Mouse (Mus musculus) cerebellum, postnatal 36 days (tissue): ENCODE measurements around the gene Apon.
"Not testable (repeated sequence)": the region's sequence is repeated elsewhere in the genome, so short reads cannot be mapped to it uniquely, and the experiment has no call there.

ENCODE experiments used
- DNase-seq, 2 experiments: peaks; one replicate each; pipeline ENCODE4 v3.0.0; 2021 to 2022; ENCODE audit warnings: mixed read lengths in 2 of 2

Gene Apon

DNA sequence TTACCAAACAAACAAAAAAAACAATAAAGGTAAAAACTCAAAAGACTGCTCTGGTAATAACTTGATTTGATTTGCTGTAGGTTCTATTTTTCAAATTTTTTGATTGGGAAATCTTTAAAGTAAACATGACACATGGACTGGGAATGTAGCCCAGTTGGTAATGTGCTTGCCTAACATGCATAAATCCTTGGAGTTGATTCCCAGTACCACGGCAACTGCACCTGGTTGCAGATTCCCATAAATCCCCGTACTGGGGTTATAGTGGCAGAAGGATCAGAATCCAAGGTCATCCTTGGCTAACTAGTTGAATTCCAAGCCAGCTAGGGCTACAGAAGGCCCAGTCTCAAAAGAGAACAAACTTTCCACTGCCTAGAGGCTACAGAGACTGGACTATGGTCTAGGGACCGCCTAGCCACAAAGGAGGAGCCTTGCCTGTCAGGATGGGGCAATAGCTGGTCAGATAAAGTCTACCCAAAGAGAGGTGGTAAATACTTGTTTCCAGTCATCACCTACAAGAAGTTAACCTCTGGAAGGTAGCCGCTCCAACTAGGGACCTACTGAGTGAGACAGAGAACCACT, at the start of gene Apon:
TSS of gene Apon (plus strand) at position 420 of the 579 bp plus-strand sequence.
- no peak for DNase-seq

- DNase-seq = no peak
Observed at GRCm38 (mm10) chr10:128204941-128205340, 49.0 kb upstream of the Apon start.

GRCm38 (mm10) chr10:128208326-128208725, 45.6 kb upstream of the Apon start:
- no peak for DNase-seq

- no peak for DNase-seq
Observed at GRCm38 (mm10) chr10:128209311-128210009, 44.4 kb upstream of the Apon start.

DNA sequence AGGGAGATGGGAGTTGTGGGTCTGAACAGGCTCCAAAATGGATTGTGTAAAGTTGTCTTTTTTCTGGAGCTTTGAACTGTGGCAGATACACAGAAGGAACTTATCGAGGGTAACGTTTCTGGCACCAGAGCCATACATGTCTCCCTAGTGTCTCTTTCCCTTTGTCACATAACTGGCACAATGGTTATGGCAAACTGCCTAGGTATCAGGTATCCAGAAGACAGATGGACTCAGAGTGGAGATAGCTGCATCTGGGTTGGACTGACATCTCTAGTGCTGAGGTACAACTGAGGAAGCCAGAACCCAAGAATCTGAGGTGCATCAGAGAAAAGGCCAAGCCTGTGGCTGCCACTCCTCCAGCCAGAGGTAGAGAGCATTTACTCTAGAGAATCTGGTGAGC, 43.8 kb upstream of the Apon start:
- DNase-seq = no peak

- DNase-seq = peak in 1 of 2 experiments; percentile 19
Observed at GRCm38 (mm10) chr10:128210954-128211353, 42.9 kb upstream of the Apon start.

GRCm38 (mm10) chr10:128211390-128212108, 42.3 kb upstream of the Apon start, which contains the start of gene Spryd4:
Gene Spryd4, minus strand, starts transcription at chr10:128211807.
- peak; percentile 87 to 92 for DNase-seq

DNA sequence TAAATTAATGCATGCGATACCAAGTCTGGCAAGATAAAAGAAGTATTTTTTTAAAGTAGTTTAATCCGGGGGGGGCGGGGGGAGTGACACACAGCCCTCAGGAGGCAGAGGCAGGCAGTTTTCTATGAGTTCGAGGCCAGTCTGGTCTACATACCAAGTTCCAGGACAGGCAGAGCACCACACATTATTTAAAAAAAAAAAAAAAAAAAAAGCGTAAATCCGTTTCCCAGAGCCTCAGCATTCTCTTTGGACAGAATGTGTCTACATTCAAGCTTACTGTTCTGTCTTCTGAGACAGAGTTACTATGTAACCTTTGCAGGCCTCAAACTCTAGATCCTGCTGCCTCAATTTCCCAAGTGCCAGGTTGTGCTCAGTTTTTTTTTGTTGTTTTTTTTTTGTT, 41.7 kb upstream of the Apon start:
- DNase-seq = no peak

DNA sequence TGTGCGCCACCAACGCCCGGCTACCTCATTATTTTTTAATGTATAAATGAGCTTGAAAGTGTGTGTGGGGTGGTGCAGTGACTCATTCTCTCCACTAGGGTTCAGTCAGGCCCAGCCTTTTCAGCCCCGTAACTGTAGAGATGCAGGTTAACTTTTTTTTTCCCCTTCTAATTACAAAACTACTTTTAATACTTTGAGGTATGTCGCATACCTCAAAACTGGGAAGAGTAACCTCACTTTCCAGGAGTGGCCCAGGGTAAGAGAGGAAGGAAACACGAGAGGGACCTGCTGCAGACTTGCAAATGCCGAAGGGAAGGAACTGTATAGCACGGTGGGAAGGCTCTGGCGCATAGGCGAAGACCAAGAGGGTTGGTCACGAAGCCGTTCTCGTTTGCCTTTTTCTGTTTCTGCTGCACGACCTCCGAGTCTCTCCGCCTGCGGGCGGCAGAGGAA, 41.0 kb upstream of the Apon start:
- DNase-seq = peak; percentile 74 to 81

DNA sequence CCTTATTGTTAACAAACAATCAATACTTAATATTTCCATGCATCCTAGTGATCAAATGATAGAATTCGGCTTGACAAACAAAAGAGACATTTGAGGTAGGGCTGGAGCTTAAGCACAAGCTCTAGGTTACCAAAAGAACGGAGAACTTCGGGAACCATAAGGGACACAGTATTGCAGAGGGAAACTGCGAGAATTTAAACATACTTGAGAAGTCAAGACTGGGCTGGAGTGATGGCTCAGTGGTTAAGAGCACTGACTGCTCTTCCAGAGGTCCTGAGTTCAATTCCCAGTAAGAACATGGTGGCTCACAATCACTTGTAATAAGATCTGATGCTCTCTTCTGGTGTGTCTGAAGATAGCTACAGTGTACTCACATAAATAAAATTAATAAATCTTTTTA, 39.8 kb upstream of the Apon start:
- not testable (repeated sequence) for DNase-seq

DNA sequence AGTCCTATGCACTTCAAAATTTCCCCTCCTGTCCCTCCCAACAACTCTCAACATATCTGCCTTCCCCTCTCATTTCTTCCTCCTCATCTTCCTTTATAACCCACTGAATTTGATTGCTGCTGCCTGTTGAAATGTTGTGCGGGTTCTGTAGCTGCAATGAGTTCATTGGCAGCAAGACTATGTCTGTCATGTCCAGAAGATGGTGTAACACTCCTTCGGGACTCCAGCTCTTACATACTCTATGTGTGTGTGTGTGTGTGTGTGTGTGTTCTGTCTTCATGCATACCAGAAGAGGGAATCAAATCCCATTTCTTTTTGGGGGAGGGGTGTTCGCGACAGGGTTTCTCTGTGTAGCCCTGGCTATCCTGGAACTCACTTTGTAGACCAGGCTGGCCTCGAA, 38.9 kb upstream of the Apon start:
- no peak for DNase-seq

- no peak for DNase-seq
Observed at GRCm38 (mm10) chr10:128218387-128219117, 35.3 kb upstream of the Apon start.

- no peak for DNase-seq
Observed at GRCm38 (mm10) chr10:128221533-128222286, 32.2 kb upstream of the Apon start.

GRCm38 (mm10) chr10:128225064-128225463, 28.8 kb upstream of the Apon start:
- no peak for DNase-seq

DNA sequence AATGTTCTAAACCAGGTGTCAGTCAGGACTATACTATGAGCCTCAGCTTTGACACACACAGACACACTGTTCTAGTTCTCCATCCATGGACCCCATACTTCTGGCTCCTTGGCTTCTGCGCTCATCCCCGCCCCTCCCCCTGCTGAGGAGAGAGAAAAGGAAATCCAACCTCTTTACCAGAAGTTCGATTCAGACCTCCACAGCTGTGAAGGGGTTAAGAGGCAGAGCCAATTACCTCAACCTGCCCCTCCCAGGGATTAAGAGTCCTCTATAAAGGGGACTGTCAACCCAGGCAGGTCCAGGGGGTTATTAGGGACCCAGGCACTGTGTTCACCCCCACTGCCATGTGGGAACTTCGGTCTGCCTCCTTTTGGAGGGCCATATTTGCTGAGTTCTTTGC, 28.4 kb upstream of the Apon start, which contains the start of gene Mip:
TSS of gene Mip (plus strand) at position 301 of the 400 bp plus-strand sequence.
- no peak for DNase-seq

DNA sequence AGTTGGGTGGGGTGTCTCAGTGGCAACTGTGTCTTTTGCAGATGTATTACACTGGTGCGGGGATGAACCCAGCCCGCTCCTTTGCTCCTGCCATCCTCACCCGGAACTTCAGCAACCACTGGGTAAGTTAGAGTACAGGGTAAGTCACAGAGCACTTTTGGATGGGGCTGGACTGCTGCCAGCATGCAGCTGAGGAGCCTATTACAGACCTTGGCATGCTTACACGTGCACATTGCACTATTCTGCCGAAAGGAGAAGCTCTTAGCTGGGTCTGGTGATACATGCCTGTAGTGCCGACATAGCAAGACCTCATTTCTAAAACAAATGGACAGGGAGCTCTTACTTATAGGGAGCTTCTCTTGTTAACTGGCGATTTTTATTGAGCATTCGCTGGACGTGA, 26.3 kb upstream of the Apon start:
- DNase-seq = no peak

- no peak for DNase-seq
Observed at GRCm38 (mm10) chr10:128228009-128228408, 25.9 kb upstream of the Apon start.

GRCm38 (mm10) chr10:128230582-128230981, 23.3 kb upstream of the Apon start:
- DNase-seq = no peak

DNA sequence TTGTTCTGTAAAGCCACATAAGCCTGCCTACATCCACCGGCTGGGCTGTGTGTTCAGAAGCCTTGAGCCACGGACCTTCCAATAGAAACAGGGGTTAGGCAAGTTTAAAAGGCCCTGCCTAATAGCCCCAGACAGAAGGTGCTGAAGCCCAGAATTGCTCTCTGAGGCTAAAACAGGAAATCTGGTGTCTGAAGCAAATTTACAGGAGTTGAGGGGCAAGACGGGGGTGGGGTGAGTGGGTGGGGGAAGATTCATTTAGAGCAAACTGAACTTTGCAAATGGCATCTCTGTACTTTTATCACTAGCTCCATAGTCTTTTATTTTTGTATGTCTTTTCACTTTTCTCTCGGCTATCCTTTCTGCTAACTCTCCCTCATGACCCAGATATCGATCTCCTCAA, 22.8 kb upstream of the Apon start:
- no peak for DNase-seq

GRCm38 (mm10) chr10:128231697-128232419, 22.0 kb upstream of the Apon start, which contains the start of gene Timeless:
Gene Timeless, plus strand, starts transcription at chr10:128232065.
- peak; percentile 88 to 90 for DNase-seq

GRCm38 (mm10) chr10:128232420-128232985, 21.4 kb upstream of the Apon start:
- peak; percentile 51 to 68 for DNase-seq
